Mouse (Mus musculus): ENCODE data around the gene Foxf2. TPM values are rescaled to one million over a fixed set of nuclear protein-coding genes. Genes with fewer than 3 reads are reported as not detected.
A peak's percentile ranks its signal among the peaks of the same experiment; 100 is the strongest.

Foxf2 gene
- total RNA-seq (2014; rRNA removed; ENCODE audit: low replicate concordance) (not detected in 2 replicates), polyA plus RNA-seq (2015; fragmentation: Nextera tagmentation; extraction: Ambion mirVana) (not detected in 2 replicates)

GRCm38 (mm10) chr13:31625333-31626101, at the start of gene Foxf2:
Gene Foxf2, plus strand, starts transcription at chr13:31625816.
- H3K4me2 ChIP-seq (ENCODE audit: low read depth, low read length) = peak within 1 kb of the TSS; percentile 76
- under 1% methylated on average over 63 of the region's 74 CpGs for WGBS
- H3K9me3 ChIP-seq (replicated peaks; ENCODE audit: control insufficient read depth, low read length) = no peaks in the 10 kb centered on the region
- H3K27me3 ChIP-seq (ENCODE audit: control insufficient read depth, insufficient read depth, low read length) = peaks cover 100% of the 10 kb centered on the region
- H3K27ac ChIP-seq (ENCODE audit: low read depth) = no peak within 1 kb of the TSS
- H3K36me3 ChIP-seq (replicated peaks; ENCODE audit: control insufficient read depth, insufficient read depth, low read length) = no peaks in the 10 kb centered on the region
- DNase-seq (ENCODE audit: low spot score) (no peak), ATAC-seq (ENCODE audit: insufficient read depth, low read depth) (peak; percentile 38; the same call in 1 of the 2 replicates)
- no peak within 1 kb of the TSS for H3K9ac ChIP-seq (replicated peaks; ENCODE audit: low read depth, low read length)
- no peak for TF ChIP-seq CTCF (IDR thresholded peaks at IDR 0.05; ENCODE audit: low read depth)
- no peak for TF ChIP-seq EP300 (IDR thresholded peaks at IDR 0.05; ENCODE audit: low read depth)
- H3K4me1 ChIP-seq (ENCODE audit: control insufficient read depth, insufficient read depth) = peaks cover 19% of the 10 kb centered on the region; the same call in 1 of the 2 replicates
- H3K4me3 ChIP-seq (ENCODE audit: low read depth, low read length) = peak within 1 kb of the TSS; percentile 51

DNA sequence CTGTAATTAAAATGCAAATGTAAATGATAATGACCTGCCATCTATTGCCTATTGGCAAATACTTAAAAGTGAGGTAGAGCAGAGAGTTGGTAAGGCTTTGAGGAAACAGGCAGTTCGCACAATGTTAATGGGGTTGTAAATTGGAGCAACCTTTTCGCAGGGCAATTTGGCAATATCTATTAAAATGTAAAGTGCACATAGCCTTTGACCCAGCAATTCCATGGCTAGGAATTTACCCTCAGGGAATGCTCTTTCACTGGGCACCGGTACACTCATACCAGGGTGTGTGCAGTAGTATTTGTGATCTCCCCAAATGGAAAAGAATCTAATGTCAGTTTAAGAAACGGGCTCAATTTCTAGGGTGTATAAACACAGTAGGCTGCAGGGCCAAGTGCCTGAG, 48.9 kb upstream of the Foxf2 start:
- no peak overlapping the region for H3K4me2 ChIP-seq (ENCODE audit: low read depth, low read length)
- H3K27me3 ChIP-seq (ENCODE audit: control insufficient read depth, insufficient read depth, low read length) = peaks cover 8% of the 10 kb centered on the region; the same call in 1 of the 2 replicates
- DNase-seq (ENCODE audit: low spot score) (no peak), ATAC-seq (ENCODE audit: insufficient read depth, low read depth) (no peak)
- no peak overlapping the region for H3K4me3 ChIP-seq (ENCODE audit: low read depth, low read length)
- no peaks in the 10 kb centered on the region for H3K36me3 ChIP-seq (replicated peaks; ENCODE audit: control insufficient read depth, insufficient read depth, low read length)
- no peaks in the 10 kb centered on the region for H3K9me3 ChIP-seq (replicated peaks; ENCODE audit: control insufficient read depth, low read length)
- H3K9ac ChIP-seq (replicated peaks; ENCODE audit: low read depth, low read length) = no peak overlapping the region
- 77% methylated on average over 4 of the region's 4 CpGs for WGBS
- no peak overlapping the region for H3K27ac ChIP-seq (ENCODE audit: low read depth)
- no peaks in the 10 kb centered on the region for H3K4me1 ChIP-seq (ENCODE audit: control insufficient read depth, insufficient read depth)
- TF ChIP-seq EP300 (IDR thresholded peaks at IDR 0.05; ENCODE audit: low read depth) (no peak), CTCF (IDR thresholded peaks at IDR 0.05; ENCODE audit: low read depth) (no peak)

GRCm38 (mm10) chr13:31577576-31577975, 48.0 kb upstream of the Foxf2 start:
- H3K9me3 ChIP-seq (replicated peaks; ENCODE audit: control insufficient read depth, low read length) = no peaks in the 10 kb centered on the region
- DNase-seq (ENCODE audit: low spot score) (no peak), ATAC-seq (ENCODE audit: insufficient read depth, low read depth) (no peak)
- no peak overlapping the region for H3K9ac ChIP-seq (replicated peaks; ENCODE audit: low read depth, low read length)
- H3K4me1 ChIP-seq (ENCODE audit: control insufficient read depth, insufficient read depth) = no peaks in the 10 kb centered on the region
- 35% methylated on average over 6 of the region's 6 CpGs for WGBS
- H3K4me3 ChIP-seq (ENCODE audit: low read depth, low read length) = no peak overlapping the region
- TF ChIP-seq EP300 (IDR thresholded peaks at IDR 0.05; ENCODE audit: low read depth) (no peak), CTCF (IDR thresholded peaks at IDR 0.05; ENCODE audit: low read depth) (no peak)
- H3K36me3 ChIP-seq (replicated peaks; ENCODE audit: control insufficient read depth, insufficient read depth, low read length) = no peaks in the 10 kb centered on the region
- no peak overlapping the region for H3K27ac ChIP-seq (ENCODE audit: low read depth)
- H3K27me3 ChIP-seq (ENCODE audit: control insufficient read depth, insufficient read depth, low read length) = peaks cover 8% of the 10 kb centered on the region; the same call in 1 of the 2 replicates
- H3K4me2 ChIP-seq (ENCODE audit: low read depth, low read length) = no peak overlapping the region

DNA sequence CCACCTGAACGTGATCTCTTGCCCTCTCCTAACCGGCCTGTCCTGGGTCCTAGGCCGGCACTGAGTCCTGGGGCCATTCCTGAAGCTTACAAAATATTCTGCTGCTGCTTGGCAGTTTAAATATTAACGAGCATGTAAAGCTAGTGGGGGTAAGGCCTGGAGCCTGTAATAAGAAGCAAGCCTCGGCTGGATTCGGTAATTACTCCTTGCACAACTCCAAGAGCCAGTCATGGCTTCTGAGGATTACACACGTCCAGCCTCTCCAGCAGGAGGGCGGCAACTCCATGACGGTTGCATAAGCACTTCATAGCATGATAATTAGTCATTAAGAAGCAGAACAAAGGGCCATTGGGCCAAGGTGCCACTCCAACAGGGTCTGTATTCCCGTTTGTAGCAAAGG, 47.2 kb upstream of the Foxf2 start:
- Histone ChIP-seq H3K9me3 (replicated peaks; ENCODE audit: control insufficient read depth, low read length) (no peaks in the 10 kb centered on the region), H3K27me3 (ENCODE audit: control insufficient read depth, insufficient read depth, low read length) (peaks cover 8% of the 10 kb centered on the region; the same call in 1 of the 2 replicates), H3K4me2 (ENCODE audit: low read depth, low read length) (no peak overlapping the region), H3K9ac (replicated peaks; ENCODE audit: low read depth, low read length) (no peak overlapping the region), H3K4me3 (ENCODE audit: low read depth, low read length) (no peak overlapping the region), H3K27ac (ENCODE audit: low read depth) (no peak overlapping the region), H3K4me1 (ENCODE audit: control insufficient read depth, insufficient read depth) (no peaks in the 10 kb centered on the region), H3K36me3 (replicated peaks; ENCODE audit: control insufficient read depth, insufficient read depth, low read length) (no peaks in the 10 kb centered on the region)
- ATAC-seq (ENCODE audit: insufficient read depth, low read depth) (no peak), DNase-seq (ENCODE audit: low spot score) (no peak)
- TF ChIP-seq CTCF (IDR thresholded peaks at IDR 0.05; ENCODE audit: low read depth) = no peak
- WGBS = 82% methylated on average over 10 of the region's 10 CpGs

GRCm38 (mm10) chr13:31579866-31580265, 45.8 kb upstream of the Foxf2 start:
- no peak overlapping the region for H3K9ac ChIP-seq (replicated peaks; ENCODE audit: low read depth, low read length)
- no peaks in the 10 kb centered on the region for H3K36me3 ChIP-seq (replicated peaks; ENCODE audit: control insufficient read depth, insufficient read depth, low read length)
- DNase-seq (ENCODE audit: low spot score) (no peak), ATAC-seq (ENCODE audit: insufficient read depth, low read depth) (no peak)
- H3K4me1 ChIP-seq (ENCODE audit: control insufficient read depth, insufficient read depth) = no peaks in the 10 kb centered on the region
- no peak overlapping the region for H3K27ac ChIP-seq (ENCODE audit: low read depth)
- H3K4me2 ChIP-seq (ENCODE audit: low read depth, low read length) = no peak overlapping the region
- WGBS = 58% methylated on average over 9 of the region's 9 CpGs
- TF ChIP-seq EP300 (IDR thresholded peaks at IDR 0.05; ENCODE audit: low read depth) (no peak), CTCF (IDR thresholded peaks at IDR 0.05; ENCODE audit: low read depth) (no peak)
- H3K27me3 ChIP-seq (ENCODE audit: control insufficient read depth, insufficient read depth, low read length) = peaks cover 8% of the 10 kb centered on the region; the same call in 1 of the 2 replicates
- H3K4me3 ChIP-seq (ENCODE audit: low read depth, low read length) = no peak overlapping the region
- no peaks in the 10 kb centered on the region for H3K9me3 ChIP-seq (replicated peaks; ENCODE audit: control insufficient read depth, low read length)

Data from heart, postnatal 0 days (tissue).